Mouse (Mus musculus) right cerebral cortex, adult 2 months (tissue): ENCODE measurements around the gene Smad3.

Experiments
- DNase-seq, 2 experiments: peaks; one replicate each; pipeline ENCODE4 v3.0.0; 2021 to 2022; ENCODE audit warnings: low spot score in 2 of 2

The Smad3 gene

DNA sequence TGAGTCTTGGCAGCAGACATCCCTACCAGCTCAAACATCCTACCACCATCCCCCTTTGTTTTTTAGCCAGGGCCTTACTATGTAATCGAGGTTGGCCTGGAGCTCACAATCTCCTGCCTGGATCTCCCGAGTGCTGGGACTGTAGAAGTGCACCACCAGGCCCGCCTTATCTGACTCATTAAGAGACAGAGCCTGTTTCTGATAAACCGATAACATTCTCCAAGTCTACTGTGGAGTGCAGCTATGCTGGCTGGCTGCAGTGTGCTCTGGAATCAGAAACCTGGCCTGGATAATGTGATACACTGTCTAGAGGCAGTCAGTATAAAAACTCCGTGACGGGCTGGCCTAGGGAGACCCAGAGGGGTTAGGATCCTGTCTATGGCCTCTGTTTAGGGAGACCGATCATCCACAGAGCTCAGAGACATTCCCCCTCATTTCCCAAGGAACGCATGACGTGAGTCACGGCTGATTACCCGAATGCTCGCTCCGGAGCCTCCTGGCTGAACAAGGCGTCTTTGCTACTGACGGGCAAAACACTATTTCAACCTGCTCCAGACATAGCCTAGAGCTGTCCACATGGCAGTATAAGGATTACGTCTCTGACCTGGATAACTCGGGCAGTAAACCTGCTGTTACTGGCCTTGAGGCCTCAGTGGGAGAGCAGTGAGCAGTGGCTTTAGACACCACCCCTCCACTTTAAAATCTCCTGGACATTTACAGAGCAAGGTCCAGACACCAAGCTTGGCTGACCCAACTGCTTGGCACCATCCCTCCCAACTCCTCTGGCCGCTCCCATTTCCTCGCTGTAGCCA lies 11.8 kb downstream of the Smad3 start:
- DNase-seq, result no peak

DNA sequence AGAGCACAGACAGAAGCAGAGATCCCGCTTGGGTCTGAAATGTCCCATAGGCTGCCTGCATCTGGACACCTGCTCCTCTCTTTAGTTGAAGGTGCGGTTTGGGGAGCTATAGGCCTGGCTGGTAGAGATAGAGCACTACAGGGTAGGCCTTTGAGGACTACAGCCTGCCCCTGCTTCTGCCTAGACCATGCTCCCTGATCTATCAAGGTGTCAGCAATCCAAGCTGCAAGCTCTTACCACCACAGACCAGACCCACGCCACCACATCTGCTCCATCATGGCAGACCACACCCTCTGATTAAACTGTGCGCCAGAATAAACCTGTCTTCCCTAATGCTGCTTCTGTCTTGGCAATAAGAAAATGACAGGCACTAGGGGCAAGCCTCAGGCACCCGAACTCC lies 13.2 kb downstream of the Smad3 start:
- no peak for DNase-seq

DNA sequence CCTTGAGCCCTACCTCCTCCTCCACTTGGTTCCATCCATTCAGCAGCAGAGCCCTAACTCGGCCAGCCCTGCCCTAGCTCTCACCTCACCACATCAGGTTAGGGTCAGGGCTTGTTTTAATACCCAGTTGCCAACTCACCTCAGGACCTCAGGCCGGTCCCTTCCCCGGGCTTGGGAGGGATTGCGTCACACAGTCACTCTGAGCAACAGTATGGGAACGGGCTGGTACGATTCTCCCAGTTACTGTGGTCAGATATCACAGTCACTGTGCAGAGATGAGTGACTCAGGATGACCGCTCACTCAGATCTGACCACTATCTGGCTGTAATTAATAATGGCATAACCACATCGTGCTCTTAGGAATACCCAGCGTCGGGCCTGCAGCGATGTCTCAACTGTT lies 14.0 kb downstream of the Smad3 start:
- DNase-seq, result no peak

DNA sequence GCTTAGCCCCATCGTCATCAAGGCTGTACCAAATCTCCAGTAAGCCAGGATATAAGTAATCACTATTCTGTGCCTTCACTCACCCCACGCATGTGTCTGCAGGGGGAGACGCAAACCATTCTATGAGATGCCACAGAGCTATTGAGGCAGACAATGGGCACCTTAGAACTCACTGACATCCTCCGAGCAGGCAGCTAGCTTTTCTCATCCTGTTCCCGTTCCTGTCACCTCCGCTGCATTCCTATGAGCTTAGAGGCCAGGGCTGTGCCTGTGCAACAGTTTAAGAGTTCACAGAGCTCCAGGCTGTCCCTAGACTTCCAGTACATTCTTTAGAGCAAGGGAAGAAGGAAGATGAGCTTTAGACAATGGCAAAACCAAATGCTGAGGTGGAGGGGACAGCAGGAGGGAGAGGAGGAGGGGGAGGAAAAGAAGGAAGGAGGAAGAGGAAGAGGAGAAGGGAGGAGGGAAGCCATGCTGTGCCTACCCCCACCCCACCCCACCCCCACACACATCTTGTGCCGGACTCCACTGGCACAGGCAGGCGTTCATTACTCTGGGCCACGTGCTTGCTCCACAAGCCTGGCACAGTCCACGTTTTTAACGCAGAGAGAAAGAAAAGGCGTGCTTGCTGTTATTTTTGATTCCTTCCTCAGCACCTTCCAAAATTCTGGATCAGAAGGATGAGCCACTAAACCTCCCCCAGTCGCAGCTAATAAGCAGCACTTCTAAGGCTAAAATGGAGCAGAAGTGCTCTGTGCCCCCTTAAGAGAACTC lies 14.7 kb downstream of the Smad3 start:
- DNase-seq, result peak in 1 of 2 experiments; percentile 68

DNA sequence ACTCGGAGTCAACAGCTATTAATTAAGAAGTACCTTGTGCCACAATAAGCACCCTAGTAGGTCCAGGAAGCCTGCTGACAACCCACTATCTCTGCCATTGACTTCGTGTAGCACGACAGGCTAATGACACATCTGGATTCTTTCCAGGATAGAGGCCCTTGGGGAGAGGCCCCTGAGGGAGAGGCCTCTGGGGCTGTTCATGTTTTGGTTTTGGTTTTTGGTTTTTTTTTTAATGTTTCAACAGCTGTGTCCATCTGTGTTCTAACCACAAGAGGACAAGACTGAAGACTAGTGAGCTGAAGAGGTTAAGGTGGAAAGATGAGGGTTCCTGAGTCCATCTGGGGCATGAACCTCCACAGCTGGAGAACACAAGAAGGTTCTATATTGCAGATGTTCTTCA lies 15.5 kb downstream of the Smad3 start:
- no peak for DNase-seq

DNA sequence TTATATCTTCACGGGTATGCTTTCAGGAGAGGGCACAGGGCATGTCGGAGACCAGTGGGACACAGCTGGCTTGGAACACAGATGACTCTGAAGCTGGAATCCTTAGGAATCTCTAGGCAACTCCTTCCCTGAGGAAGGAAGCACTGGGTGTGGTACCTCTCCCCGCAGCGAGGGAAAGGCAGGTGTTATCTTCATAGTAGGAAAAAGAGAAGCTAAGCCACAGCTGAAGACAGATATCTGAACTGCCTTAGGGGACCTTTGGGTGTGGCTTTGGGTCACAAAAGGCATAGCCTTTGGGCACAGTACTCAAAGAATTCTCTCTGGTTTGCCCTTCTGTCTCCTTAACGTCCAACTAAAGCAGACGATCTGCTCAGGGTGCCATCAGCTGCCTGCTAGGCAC lies 16.0 kb downstream of the Smad3 start:
- no peak for DNase-seq

DNA sequence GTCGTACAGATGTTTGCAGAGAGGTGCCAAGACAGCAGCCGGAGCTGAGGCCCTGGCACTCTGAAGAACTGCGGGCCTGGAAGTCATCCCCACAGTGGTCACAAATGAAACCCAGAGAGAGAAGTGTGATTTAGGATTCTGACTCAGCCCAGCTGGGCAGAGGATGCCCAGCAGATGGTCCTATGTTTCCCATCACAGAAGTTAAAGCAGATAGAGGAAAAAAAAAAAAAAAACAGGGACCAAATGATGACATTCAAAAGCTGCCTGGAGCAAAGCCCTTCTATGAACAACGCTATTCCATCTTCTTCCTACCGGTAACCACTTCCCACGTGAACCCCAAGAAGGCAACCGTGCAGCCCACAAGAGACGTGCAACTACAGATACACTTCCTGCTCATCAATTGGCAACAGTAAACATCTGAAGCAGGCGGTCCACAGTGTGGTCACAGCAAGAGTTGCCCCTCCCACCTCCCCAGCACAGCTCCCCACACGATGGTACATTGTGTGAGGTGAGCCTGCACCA lies 17.4 kb downstream of the Smad3 start:
- DNase-seq, result peak in 1 of 2 experiments; percentile 65

DNA sequence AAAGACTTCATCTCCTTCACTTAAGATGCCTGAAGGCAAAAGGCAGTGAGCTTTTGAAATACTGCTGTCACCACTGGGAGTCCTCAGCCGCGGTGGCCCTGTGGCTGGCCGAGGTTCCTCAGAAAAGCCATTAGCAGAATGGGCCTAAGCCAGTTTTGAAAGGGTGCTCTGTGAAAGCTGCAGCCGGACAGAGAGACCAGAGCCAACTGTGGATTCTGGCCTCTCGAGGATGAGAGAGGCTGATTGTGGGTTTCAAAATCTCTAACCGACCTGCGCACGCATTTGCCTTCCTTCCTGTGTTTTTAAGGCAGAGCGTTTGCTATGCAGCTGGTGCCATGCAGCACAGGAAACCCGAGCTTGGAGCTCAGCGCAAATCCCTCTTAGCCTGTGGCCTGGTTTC lies 19.0 kb downstream of the Smad3 start:
- DNase-seq, result no peak

DNA sequence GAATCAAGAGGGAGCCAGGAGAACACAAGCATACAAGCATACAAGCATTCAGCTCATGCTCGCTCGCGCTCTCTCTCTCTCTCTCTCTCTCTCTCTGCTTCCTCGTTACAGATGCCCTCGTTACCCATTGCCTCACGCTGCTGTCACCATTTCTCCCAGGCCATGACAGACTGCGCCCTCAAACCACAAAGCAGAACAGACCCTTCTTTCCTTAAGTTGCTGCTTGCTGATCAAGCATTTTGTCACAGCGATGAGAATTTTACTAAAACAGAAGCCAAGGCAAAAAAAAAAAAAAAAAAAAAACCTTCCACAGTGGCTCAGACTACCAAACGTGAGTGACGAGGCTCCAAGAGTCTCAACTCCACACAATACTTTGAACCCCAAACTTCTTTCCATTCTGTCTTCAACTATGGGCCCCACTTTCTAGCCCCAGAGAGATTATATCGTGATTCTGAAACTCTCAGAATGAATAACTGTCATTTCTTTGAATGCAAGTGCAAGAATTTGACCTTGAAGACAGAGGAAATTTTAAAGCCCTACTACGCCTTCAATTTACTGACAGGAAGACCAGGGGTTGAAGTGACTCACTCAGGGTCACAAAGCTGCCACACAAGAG lies 19.6 kb downstream of the Smad3 start:
- no peak for DNase-seq

DNA sequence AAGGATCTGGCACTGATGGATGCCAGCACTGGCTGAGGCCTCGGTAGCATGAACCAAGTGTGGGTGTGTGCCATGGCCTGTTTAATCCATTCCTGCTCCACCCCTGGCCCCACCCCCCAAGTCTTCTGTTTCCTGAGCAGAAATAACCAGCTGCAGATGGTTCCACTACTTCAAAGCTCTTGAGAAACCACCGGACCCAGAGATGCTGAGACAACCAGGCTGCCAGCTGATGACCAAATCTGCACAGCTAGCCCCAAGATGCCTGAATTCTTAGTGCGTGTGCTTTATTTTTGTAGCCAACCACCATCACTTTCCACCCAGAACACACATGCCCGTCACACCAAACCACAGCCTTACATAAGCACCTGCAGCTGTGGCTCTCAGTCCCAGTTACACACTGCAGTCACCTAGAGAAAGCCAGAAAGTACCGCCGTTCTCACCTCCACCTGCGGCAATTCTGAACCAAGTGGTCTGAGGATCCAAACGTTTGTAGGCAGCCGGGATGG lies 20.3 kb downstream of the Smad3 start:
- no peak for DNase-seq

DNA sequence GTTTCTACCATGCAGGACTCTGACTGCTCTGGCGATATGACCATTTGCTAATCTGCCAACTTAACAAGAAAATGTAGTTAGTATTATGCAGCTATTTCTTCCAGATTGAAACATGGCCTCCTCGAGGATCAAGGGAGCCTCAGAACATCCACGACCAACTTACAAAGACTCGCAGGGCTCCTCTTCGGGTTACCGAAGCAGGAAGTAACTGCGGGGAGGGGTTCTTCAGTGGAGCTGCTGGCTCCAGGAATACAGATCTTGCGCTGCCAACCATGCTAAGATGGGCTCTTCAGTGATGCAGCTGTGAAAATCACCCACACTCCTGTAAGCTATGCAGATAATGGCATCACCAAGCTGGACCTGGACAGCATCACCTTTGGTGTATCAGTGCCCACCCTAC lies 23.5 kb downstream of the Smad3 start:
- no peak for DNase-seq

DNA sequence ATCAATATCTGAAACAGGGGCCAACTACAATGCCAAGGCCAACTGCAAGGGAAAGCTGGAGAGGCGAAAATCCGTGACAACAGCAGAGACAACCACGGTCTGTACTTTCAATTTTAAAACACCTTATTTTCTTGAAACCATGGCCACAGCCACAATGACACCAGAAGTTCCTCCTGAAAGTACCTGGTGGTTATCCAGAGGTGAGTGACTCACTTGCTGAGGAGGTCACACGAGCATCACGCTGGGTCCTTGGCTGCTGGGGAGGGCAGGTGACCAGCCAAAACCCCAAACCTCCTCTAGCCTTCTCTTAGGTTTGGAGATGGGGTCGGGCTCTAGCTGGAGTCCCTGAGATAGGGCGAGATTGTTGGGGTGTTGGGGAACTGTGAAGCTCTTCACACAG lies 25.1 kb downstream of the Smad3 start:
- no peak for DNase-seq

DNA sequence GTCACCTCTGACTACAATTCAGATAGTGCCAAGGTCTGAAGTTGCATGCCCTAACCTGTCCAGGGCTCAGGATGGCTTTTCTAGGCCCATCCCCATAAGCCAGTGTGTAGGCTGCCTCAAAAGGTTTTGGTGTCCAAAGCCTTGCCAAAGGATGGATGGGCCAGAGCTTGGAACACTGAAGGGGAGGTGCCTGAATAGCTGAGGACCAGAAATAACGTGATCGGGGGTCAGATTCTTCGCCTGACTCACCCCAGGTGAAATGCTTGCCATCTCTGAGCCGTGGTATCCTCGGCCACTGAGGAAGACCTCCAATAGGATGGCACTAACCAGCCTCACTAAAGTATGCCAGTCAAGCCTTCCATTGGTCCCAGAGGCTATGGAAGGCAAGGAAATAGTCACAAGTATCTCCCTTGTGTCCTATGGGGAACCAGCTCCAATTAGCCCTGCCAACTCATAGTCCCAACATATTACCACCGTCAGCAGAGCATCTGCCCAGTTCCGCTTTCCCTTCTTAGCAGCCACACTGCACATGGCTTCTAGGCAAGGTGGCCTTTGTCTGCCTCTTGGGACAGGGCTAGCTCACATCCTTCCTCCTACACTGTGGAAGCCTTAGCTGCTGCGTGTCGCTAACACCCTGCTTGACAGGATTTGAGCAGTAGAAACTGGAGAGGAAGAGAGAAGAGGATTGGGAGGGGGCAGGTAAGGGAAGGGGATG lies 26.5 kb downstream of the Smad3 start:
- DNase-seq, result no peak

DNA sequence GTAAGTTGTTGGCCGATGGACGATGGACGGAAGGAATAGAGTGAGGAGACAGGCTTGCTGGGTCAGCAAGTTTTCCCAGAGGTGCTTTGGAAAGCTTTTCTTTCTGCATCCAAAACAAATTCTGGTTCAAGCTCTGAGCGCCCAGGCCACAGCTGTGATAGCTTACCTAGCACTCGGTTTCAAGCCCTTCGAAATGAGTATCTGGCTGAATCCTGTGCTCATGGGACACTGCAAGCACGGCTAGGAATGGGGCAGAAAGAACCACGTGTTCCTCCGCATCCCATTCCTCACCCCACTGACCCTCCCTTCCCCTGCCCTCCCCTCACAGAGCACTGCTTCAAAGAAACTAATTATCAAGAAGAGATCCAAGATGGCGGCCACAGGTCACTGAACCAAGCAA lies 28.8 kb downstream of the Smad3 start:
- no peak for DNase-seq

DNA sequence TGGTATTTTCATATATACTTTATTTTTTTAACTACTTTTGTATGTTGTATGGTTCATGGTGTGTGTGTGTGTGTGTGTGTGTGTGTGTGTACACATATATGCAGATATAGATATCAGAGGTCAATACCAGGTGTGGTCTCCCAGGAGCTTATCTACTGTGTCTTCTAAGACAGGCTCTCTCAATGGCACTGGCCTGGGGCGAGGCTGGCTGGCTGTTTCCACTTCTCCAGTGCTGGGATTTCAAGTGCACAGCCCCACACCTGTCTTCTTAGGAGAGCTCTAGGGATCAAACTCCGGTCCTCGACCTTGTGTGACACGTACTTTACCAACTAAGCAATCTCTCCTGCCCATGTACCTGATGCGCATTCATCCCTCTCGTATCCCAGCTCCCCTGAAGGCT lies 30.7 kb downstream of the Smad3 start:
- DNase-seq, result no peak

DNA sequence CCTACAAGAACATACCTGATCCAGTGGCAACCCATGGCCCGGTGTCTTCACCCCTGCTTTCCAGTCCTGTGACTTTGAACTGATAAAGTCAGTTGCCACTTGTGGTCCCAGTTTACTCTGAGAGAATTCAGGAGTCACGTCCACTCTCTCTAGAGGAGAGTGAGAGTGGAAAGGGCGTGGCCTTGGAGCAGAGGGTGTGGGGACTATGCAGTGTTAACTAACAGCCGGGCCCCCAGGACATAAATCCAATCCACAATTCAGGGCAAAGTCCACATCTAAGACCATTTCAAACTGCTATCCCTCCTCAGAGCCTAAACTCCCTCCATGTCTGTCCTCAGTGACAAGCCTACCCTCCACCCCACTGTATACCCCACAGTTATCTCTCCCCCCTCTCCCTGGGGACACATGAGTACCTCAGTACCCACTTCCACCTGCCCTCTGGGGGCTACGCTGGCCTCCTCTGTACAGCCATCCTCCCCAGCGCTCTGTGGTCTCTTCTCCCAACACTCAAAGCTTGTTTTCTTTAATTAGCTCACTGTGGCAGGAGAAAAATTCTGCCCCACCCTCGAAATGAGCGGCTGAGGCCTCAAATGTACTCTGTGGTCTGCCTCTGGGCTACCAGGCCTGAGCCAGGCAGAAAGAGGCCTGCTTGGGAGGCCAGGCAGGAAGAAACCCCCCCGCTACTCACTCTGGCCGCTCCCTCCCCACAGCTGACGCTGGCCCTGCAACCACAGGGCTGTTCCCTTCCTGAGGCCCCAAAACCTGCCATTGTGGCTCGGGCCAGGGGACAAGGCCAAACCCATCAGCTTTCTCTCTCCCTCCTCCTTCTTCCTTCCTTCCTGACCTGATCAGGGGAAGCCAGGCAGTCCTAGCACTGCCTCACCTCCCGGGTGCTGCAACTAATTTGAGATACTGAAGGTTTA lies 31.4 kb downstream of the Smad3 start:
- no peak for DNase-seq

DNA sequence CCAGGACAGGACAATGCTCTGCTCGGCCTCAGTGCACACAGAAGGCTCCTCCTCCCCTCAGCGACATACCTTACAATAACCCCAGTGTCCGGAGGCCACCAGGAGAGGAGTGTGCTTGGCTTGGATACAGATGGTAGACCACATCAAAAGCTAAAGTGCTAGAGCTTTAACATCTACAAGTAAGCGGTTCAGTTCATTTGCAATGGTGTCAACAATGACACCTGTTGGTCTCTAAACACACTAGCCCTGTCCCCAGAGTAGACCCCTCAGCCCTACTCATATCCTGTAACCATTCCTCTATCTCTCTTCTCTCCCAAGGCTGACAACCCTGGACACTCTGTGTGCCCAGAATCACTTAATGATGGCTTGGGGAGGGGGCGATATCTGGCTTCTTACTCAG lies 33.0 kb downstream of the Smad3 start:
- no peak for DNase-seq

DNA sequence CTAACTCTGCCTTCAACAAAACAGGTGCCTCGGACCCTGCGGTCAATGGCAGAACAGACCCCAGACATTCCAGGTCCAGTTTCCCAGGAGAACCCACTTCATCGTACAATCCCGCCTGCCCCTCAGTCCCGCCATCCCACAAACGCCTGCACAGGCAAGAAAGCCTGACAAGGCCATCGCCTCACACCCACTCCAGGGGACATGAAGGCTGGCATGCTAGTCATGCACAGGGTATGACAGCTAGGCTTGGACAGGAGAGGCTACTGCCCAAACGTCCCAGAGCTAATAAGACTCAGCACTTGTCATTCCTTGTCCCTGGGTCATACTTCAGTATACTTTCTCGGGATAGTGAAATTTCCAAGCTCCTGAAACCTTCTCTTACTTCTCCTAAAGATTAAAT lies 34.9 kb downstream of the Smad3 start:
- no peak for DNase-seq

DNA sequence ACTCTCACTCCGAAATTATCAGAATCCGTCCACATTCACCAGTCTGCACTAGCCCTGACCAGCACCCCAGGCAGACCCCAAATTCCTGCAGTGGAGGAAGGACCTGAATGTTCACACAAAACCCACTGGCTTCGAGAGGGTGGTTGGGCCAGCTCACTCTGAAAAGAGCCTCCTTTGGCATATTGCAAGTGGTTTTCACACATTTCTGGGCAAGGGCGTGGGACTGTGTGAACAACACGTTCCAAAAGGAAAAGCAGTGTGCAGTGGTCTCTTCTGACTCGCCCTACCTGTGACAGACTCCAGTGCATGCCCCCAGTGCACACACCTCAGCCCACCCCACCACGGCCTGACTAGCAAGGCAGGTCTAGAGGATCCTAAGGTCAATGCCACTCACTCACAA lies 35.4 kb downstream of the Smad3 start:
- DNase-seq, result no peak

DNA sequence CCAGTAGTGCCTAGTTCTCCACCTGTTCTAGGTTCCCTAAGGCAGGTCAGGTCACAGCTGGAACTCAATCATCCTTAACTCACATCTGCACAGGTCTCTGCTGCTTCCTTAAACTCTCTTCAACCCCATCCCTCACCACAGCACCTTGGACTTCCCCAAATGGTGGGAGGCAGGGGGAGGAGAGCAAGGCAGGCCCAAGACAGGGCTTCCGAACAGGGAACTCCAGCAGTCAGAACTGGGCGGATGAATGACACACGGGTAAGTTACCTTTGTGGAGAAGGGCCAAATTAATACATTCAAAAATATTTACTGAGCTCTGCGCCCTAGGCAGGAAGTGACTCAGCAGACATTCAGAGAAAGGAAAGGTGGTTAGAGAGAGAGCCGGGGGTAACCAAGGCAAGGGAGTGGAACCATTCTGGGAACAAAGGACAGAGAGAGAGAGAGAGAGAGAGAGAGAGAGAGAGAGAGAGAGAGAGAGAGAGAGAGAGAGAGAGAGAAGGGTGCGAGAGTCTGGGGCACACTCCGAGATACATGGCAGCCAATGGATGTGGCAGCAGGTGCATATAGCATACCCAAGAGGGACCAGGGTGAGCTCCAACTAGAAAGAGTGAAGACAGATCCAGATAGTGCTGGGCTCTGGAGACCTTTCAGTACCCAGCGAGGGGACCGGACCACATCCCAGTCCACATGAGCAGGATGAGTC lies 36.1 kb downstream of the Smad3 start:
- DNase-seq, result no peak
